Mouse (Mus musculus) ES-Bruce4 (cell line): ENCODE data around the gene Filip1l.

Experiments used
- CTCF ChIP-seq: IDR thresholded peaks from one replicate; pipeline ENCODE4 v1.8.1; 2011; ENCODE audit warnings: low read depth, low read length
- EP300 ChIP-seq: IDR thresholded peaks from 2 replicates; pipeline ENCODE4 v1.6.1; 2011; ENCODE audit warnings: low read depth, low read length; ENCODE audit not compliant: insufficient read depth
- POLR2A ChIP-seq: IDR thresholded peaks from one replicate; pipeline ENCODE4 v1.8.1; 2011; ENCODE audit warnings: low read length; ENCODE audit not compliant: insufficient read depth

DNA sequence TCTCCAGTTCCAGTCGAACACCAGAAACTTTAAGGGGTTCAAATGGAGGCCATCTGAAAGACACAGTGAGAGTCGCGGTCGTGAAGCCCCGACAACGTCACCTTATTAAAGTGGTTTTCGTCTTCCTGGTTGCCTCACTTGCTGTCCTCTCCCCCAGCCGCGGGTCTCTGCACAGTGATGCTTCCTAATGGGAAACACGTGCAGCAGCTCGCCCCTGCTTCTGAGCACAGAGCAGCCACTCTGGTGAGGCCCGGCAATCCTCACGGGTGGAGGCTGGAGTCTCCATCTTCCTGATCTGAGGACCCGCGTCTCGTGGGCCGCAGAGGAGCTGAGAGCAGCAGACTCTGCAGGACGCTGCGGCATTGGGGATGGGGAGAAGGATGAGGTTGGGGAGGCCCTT, 49.2 kb upstream of the Filip1l start:
- TF ChIP-seq CTCF (no peak), EP300 (no peak), POLR2A (no peak)
